22 mouse cellular contexts compared by ENCODE assay signal in the genomic region with DNA sequence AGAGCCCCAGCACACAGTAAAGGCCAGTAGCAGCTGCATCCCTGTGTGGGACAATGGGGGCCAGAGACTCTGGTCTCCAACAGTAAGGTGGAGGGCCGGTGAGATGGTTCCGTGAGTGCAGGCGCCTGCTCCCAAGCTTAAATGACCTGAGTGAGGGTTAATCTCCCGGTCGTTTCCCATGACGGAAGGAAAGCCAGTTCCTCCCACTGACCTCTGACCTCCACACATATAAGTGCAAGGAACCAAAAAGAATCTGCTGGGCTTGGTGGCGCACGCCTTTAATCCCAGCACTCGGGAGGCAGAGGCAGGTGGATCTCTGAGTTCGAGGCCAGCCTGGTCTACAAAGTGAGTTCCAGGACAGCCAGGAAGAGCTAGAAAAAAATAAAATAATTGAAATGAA.
"Had no signal": no experiment of that assay in that cellular context is flagged by ENCODE, and none has a peak within 500 bp of the region (broad histone marks: within the 10 kb centered on the region; RNA-seq: fewer than 3 reads in every experiment).

No protein-coding gene starts in this region.

- H3K9me3 ChIP-seq: heart, embryonic 13.5 days; heart, embryonic 15.5 days; hindbrain, embryonic 13.5 days; hindbrain, embryonic 15.5 days; kidney, embryonic 15.5 days; limb, embryonic 13.5 days; limb, embryonic 15.5 days; liver, embryonic 12.5 days had no signal

- H3K27me3 ChIP-seq: heart, embryonic 13.5 days; heart, embryonic 15.5 days; hindbrain, embryonic 13.5 days; hindbrain, embryonic 15.5 days; kidney, embryonic 15.5 days; limb, embryonic 13.5 days; limb, embryonic 15.5 days; liver, embryonic 12.5 days had no signal

- DNase-seq: gastrocnemius, postnatal 14 days; gastrocnemius, postnatal 36 days; heart, adult 11 months; heart, adult 2 months; heart, postnatal 14 days; heart, postnatal 36 days; kidney, adult 11 months; kidney, adult 2 months; kidney, adult 9 months; kidney, postnatal 14 days; kidney, postnatal 36 days; layer of hippocampus, adult 9-11 months; layer of hippocampus, postnatal 36 days; left cerebral cortex, postnatal 4 days had no signal

- H3K4me3 ChIP-seq: heart, adult 2 months; heart, embryonic 13.5 days; heart, embryonic 15.5 days; hindbrain, embryonic 13.5 days; hindbrain, embryonic 15.5 days; kidney, embryonic 15.5 days; limb, embryonic 13.5 days; limb, embryonic 15.5 days; liver, embryonic 12.5 days had no signal

- H3K4me1 ChIP-seq: liver, embryonic 12.5 days had no signal
